Comparison of ENCODE assay signal across 8 mouse cellular contexts in the genomic region with DNA sequence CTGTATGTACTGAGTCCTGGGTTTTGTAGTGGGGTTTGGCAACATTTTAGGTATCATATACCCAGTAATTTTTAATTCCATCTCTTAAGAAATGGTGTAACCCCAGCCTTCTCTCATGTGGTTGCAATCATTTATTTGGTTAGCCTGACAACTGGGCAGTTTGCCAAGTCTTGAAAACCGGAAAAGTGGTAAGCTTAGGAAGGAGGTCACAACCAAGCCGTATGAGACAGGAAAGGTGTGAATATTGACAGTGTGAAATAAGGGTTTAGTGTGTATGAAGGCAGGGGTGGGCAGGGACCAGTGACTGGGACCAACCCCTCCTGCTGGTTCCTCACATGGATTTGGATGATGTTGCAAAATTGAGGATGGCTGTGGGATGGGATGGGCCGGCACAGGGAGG.
A peak's percentile ranks its signal among the peaks of the same experiment; 100 is the strongest.
DNase-seq lines count a peak whose midpoint lies in the region; ATAC-seq and TF ChIP-seq lines count a peak whose summit lies in the region.

No protein-coding gene starts in this region.

- no peak overlapping the region for H3K4me2 ChIP-seq in lung, embryonic 16.5 days (ENCODE audit: low read depth, low read length)

- TF ChIP-seq RAD21 in MEL (IDR thresholded peaks at IDR 0.05; ENCODE audit: low read depth, low read length) = no peak

- no peak for TF ChIP-seq CTCF in MEL (IDR thresholded peaks at IDR 0.05 in 2 of 3, conservative IDR thresholded peaks at IDR 0.05 in 1 of 3; ENCODE audit: control insufficient read depth in 1 of 3, insufficient read depth in 1 of 3, low read depth in 2 of 3, low read length in 3 of 3, poor library complexity in 1 of 3, severe bottlenecking in 1 of 3)
- no peak for TF ChIP-seq CTCF in layer of hippocampus, adult 2 months (conservative IDR thresholded peaks at IDR 0.05)

- peaks cover 6% of the 10 kb centered on the region; the same call in 1 of the 2 replicates for H3K27me3 ChIP-seq in heart, embryonic 10.5 days (ENCODE audit: insufficient read depth, poor library complexity, severe bottlenecking)
- no peaks in the 10 kb centered on the region for H3K27me3 ChIP-seq in MEL (ENCODE audit: control insufficient read depth in 1 of 2, insufficient read depth in 2 of 2, low read length in 2 of 2)
- H3K27me3 ChIP-seq in lung, embryonic 16.5 days (ENCODE audit: control insufficient read depth, insufficient read depth, low read depth, low read length) = no peaks in the 10 kb centered on the region; the same call in 1 of the 2 replicates

- no peaks in the 10 kb centered on the region for H3K79me2 ChIP-seq in MEL (ENCODE audit: control insufficient read depth, insufficient read depth, low read length, poor library complexity)

- TF ChIP-seq POLR2A in MEL (IDR thresholded peaks at IDR 0.05; ENCODE audit: control insufficient read depth in 1 of 2, insufficient read depth in 1 of 2, low read depth in 1 of 2, low read length in 2 of 2, poor library complexity in 1 of 2) = no peak

- no peak overlapping the region for H3K4me3 ChIP-seq in heart, embryonic 10.5 days
- no peak overlapping the region for H3K4me3 ChIP-seq in MEL (ENCODE audit: control insufficient read depth in 1 of 2, insufficient read depth in 1 of 2, low read depth in 2 of 2, low read length in 2 of 2)
- H3K4me3 ChIP-seq in lung, embryonic 16.5 days (ENCODE audit: low read length) = no peak overlapping the region
- no peak overlapping the region for H3K4me3 ChIP-seq in layer of hippocampus, adult 2 months

- peak overlapping the region; percentile 52; the same call in 1 of the 2 replicates for H3K27ac ChIP-seq in heart, embryonic 10.5 days
- H3K27ac ChIP-seq in MEL (ENCODE audit: control insufficient read depth, low read depth, low read length) = no peak overlapping the region
- no peak overlapping the region for H3K27ac ChIP-seq in lung, embryonic 16.5 days (ENCODE audit: low read length)
- H3K27ac ChIP-seq in layer of hippocampus, adult 2 months = no peak overlapping the region

- H3K9ac ChIP-seq in MEL (ENCODE audit: control insufficient read depth, low read depth, low read length, poor library complexity, severe bottlenecking) = no peak overlapping the region
- H3K9ac ChIP-seq in lung, embryonic 16.5 days (ENCODE audit: low read length) = no peak overlapping the region

- peak; percentile 66 for ATAC-seq in lung, embryonic 16.5 days (ENCODE audit: low read depth)

- H3K4me1 ChIP-seq in heart, embryonic 10.5 days = peaks cover 27% of the 10 kb centered on the region
- no peaks in the 10 kb centered on the region for H3K4me1 ChIP-seq in MEL (ENCODE audit: control insufficient read depth in 1 of 2, insufficient read depth in 2 of 2, low read length in 2 of 2)
- peaks cover 9% of the 10 kb centered on the region for H3K4me1 ChIP-seq in lung, embryonic 16.5 days (replicated peaks; ENCODE audit: control insufficient read depth, insufficient read depth, low read length)

- 38% methylated on average over 3 of the region's 3 CpGs for WGBS in heart, embryonic 10.5 days
- 15% methylated on average over 3 of the region's 3 CpGs for WGBS in lung, embryonic 16.5 days

- no peak for TF ChIP-seq EP300 in MEL (IDR thresholded peaks at IDR 0.05; ENCODE audit: low read depth in 1 of 2, low read length in 2 of 2)

- H3K9me3 ChIP-seq in heart, embryonic 10.5 days = no peaks in the 10 kb centered on the region
- no peaks in the 10 kb centered on the region for H3K9me3 ChIP-seq in MEL (replicated peaks; ENCODE audit: insufficient read depth, low read length)
- H3K9me3 ChIP-seq in lung, embryonic 16.5 days (ENCODE audit: control insufficient read depth, low read length) = no peaks in the 10 kb centered on the region

- no peak for DNase-seq in heart, embryonic 10.5 days (ENCODE audit: low spot score)
- no peak for DNase-seq in heart, adult 9 months (ENCODE audit: low spot score in 2 of 2)
- peak; percentile 4 for DNase-seq in MEL (ENCODE audit: low read depth, low spot score)
- DNase-seq in heart, postnatal 4 days = peak; percentile 42
- no peak for DNase-seq in layer of hippocampus, adult 2 months (ENCODE audit: low spot score in 2 of 2)
- no peak for DNase-seq in adrenal gland, adult 8-10 months
- DNase-seq in left cerebral cortex, adult 18-20 months (ENCODE audit: low spot score in 2 of 2) = no peak

- H3K36me3 ChIP-seq in heart, embryonic 10.5 days = no peaks in the 10 kb centered on the region
- no peaks in the 10 kb centered on the region for H3K36me3 ChIP-seq in MEL (ENCODE audit: control insufficient read depth in 1 of 2, insufficient read depth in 2 of 2, low read length in 2 of 2)
- no peaks in the 10 kb centered on the region for H3K36me3 ChIP-seq in lung, embryonic 16.5 days (ENCODE audit: control insufficient read depth, insufficient read depth, low read length)

TF ChIP-seq in MEL, 35 proteins besides CTCF, POLR2A, EP300 and RAD21:
- TF ChIP-seq ZMIZ1 (IDR thresholded peaks at IDR 0.05; ENCODE audit: low read depth, low read length) = no peak
- no peak for TF ChIP-seq ZKSCAN1 (IDR thresholded peaks at IDR 0.05; ENCODE audit: low read depth, low read length)
- TF ChIP-seq MXI1 (IDR thresholded peaks at IDR 0.05; ENCODE audit: low read depth, low read length) = no peak
- no peak for TF ChIP-seq MYB (IDR thresholded peaks at IDR 0.05; ENCODE audit: low read depth, low read length)
- no peak for TF ChIP-seq POLR2AphosphoS2 (IDR thresholded peaks at IDR 0.05; ENCODE audit: low read length)
- no peak for TF ChIP-seq POLR2AphosphoS5 (IDR thresholded peaks at IDR 0.05; ENCODE audit: borderline replicate concordance, low read depth, low read length)
- TF ChIP-seq ETS1 (IDR thresholded peaks at IDR 0.05; ENCODE audit: low read depth, low read length) = no peak
- no peak for TF ChIP-seq BHLHE40 (IDR thresholded peaks at IDR 0.05; ENCODE audit: borderline replicate concordance, low read depth, low read length)
- no peak for TF ChIP-seq CHD2 (IDR thresholded peaks at IDR 0.05; ENCODE audit: low read length)
- TF ChIP-seq JUND (IDR thresholded peaks at IDR 0.05; ENCODE audit: low read depth, low read length) = no peak
- TF ChIP-seq UBTF (IDR thresholded peaks at IDR 0.05; ENCODE audit: borderline replicate concordance, insufficient read depth, low read depth, low read length) = no peak
- no peak for TF ChIP-seq KAT2A (conservative IDR thresholded peaks at IDR 0.05; ENCODE audit: low read depth, low read length)

Comparison
In these comparisons a context has a peak if more than half of its experiments do, and no peak if none do; other contexts are left out.
1. DNase-seq: peak in MEL (single experiment) and heart, postnatal 4 days (single experiment); none in heart, embryonic 10.5 days (single experiment), heart, adult 9 months (0 of 2), layer of hippocampus, adult 2 months (0 of 2), adrenal gland, adult 8-10 months (single experiment) and left cerebral cortex, adult 18-20 months (0 of 2).